Mouse (Mus musculus): ENCODE data around the gene Eif2b4.

DNA sequence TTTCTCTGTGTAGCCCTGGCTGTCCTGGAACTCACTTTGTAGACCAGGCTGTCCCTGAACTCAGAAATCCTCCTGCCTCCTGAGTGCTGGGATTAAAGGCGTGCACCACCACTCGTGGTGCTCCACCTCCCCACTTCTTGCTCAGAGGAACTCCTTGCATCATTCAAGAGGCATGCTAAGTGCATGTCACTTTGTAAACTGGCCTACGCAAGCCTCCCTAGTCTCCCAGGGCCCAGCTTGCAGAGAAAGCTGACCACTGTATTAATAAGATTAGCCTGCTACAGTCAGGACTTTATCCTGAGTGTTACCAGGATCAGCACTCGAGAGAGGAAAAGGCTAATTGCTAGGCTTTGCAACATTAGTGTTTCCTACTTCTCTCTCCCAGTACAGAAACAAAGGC is 24.6 kb downstream of the Eif2b4 start:
- TF ChIP-seq CTCF (IDR thresholded peaks at IDR 0.05; ENCODE audit: control insufficient read depth, insufficient read depth, insufficient read length) (no peak), MYOG (IDR thresholded peaks at IDR 0.05; ENCODE audit: control insufficient read depth, extremely low read depth, insufficient read length) (no peak)
